Mouse (Mus musculus) heart, postnatal 4 days (tissue): ENCODE measurements at regions not wholly inside any gene's neighbourhood (a gene's known extent, or its start where the extent isn't known, plus 50 kb on each side); places are given as distances from the start of the nearest gene placed in this dataset.

Experiments
- DNase-seq: peaks from one replicate; pipeline ENCODE4 v3.0.0; 2021

DNA sequence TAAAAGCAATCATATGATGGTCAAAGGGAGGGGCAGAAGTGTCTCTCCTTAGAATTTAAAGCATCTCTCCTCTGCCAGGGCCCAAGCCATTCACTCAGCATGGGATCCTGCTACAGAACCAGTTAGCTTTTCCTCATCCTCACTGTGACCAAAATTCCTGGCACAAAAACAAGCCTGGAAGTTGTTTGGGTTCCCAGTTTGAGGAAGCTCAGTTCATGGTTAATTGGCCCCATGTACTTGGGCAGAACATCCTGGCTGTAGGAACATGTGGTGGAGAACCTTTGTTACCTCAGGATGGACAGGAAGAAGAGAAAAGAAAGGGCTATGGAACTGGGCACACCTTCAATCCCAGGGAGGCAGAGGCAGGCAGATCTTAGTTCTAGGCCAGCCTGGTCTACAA, 52.4 kb upstream of the Mfge8 start:
- DNase-seq = no peak

DNA sequence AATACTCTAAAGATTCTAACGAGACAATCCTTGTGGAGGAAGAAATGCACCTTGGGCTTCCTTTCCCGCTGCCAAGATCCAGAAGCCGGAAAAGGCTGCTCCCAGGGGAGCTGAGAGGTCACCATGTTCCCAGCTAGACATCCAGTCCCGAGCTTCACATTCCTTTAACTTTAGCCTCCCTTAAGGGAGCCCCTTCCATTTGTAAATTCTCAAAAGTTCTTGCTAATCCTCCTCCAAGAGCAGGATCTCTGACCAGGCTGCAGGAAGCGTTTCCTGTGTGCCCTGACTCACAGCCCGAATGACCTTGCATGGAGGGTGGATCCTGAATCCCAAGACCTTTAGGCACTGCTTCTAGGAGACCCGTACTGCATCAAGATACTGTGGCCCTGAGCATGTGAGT, 53.5 kb upstream of the Mfge8 start:
- DNase-seq = peak; percentile 67

DNA sequence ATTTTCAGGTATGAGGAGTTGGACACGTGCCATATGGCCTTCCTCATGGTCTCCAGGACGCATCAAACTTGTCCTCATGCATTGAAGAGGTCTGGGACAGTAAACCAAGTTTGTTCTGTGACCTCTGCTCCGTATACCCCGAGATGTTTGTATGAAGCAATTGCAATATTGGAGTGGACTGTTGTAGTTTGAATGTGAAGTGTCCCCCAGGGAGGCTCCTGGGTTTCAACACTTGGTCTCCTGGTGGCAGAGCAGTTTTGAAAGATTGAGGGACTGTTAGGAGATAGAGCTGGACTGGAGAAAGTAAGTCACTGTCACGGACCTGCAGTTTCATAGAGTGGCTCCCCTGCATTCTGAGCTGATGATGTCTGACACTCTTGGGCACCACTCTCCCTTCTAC, 54.6 kb upstream of the Mfge8 start:
- DNase-seq = no peak

GRCm38 (mm10) chr7:79207140-79207539, 58.3 kb upstream of the Mfge8 start:
- DNase-seq = no peak

DNA sequence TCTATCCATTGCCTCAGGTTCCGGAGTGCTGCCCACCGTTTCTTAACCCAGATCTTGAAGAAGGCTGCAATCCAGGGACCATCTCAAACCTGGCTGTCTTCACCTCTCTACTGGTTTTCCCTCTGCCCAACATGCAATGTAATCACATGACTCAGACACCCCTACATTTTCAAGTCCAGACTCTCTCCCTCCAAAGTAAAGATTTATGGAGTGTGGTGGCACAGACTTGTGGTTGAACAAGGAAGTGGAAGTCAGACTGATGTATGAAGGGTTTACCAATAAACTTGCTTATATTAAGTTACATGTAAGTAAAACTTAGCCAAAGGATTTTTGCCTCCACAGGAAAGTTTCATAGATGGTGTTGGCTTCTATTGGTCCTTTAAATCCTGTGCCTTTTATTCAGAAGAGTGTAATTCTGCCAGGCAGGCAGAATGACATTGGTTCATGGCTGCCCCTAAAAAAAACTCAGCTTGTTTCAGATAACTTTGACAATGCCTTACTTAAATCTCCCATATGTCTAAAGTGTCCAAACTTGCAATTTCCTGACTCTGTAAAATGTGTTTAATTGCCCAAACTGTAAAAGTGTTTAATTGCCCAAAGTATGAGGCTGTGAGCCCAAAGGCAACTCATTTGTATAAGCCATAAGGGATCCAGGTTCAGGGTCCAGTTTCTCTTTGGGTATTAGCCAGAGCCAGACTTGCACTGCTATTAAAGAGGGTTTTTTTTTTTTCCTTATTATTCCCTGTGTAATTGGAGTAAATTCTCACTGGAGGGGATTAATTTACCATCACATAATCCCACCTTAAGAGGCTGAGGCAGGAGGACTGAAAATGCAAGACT, 61.7 kb upstream of the Mfge8 start:
- DNase-seq = no peak

DNA sequence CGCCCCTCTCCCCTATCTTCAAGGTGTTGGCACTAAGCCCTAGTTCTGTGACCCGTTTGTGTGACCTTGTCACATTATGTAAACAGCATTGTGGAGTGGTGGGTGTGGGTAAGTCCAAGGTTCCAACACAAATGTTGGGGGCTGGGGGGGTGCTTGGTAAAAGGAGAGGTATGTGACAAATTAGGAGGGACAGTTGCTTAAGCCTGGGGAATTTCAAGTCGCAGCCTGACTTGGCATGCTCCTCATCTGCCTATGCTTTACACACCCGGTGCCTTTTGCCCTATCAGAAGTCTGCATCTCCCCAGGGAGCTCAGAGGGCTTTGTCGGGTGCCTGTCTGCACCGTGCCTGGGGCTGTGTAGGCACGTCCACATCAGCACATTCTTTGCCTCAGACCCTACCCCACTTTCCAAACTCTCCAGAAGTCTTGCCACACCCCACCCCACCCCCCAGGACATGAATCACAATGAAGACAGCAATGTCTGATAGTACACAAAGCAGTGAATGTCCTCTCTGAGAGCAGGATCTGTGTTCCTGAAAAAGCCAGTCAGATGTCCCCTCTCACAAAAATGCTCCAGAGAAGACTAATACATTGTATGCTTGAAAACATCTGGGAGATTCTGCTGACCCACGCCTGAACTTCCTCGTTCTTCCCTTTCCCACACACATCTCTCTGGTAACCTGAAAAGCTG, 61.6 kb upstream of the Abhd2 start:
- peak; percentile 27 for DNase-seq

DNA sequence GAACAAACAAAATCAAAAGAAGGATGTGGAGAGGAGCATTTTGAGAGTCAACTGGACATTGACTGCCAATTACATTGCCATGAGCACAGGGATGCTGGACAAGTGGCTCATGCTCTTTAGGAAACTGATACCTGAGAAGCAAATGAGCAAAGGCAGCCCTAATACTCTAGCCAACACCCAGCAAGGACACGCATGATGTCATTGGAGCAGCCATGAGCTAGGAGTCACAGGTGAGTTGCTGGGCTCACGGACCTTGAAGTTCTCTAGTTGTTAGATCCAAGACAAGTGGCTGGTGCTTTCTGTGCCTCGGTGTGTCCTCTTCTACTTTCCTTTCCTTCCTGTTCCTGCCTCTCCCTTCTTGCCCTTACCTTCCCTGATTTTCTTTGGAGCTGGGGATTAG, 60.8 kb upstream of the Abhd2 start:
- no peak for DNase-seq

DNA sequence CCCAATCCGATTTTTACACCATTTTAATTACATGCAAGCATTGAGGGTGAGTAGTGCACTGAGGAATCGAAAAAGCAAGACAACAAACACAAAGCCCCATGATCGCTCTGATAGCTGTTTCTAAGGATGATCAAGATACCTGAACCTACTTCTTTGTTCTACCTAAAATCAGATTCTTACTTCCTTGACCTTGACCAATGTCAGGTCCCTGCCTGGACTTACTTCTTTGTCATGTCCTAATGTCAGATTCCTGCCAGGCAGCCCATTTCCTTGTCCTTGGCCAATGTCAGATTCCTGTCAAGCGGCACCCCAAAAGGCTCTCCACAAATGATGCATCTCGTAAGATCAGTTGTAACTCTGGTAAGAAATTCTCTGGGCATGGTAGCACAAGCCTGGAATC, 58.0 kb upstream of the Abhd2 start:
- DNase-seq = no peak

DNA sequence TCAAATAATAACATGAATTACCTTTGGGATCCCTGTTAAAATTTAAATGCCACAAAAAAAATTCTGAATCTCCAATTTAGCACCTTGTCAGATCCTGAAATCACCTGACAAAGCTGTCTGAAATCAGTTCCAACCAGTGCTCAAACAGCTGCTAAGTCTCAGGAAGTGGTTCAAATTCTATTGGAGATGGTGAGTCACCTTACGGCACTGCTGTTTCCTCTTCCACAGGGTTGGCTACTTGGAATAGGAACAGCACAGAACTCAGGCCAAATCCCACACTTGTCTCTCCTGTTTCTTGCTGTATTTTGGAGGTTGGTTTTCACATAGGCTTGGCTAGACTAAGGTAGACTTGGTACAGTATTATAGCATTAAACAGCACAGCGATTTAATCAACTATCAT, 55.8 kb upstream of the Abhd2 start:
- DNase-seq = no peak

GRCm38 (mm10) chr7:79222626-79223335, 50.2 kb upstream of the Abhd2 start:
- no peak for DNase-seq
